Mouse (Mus musculus) C2C12 (cell line): ENCODE measurements around the gene Mgam.

Experiments used
- CTCF ChIP-seq: IDR thresholded peaks from one replicate; pipeline ENCODE4 v1.5.1; 2011; ENCODE audit not compliant: control insufficient read depth, insufficient read depth, insufficient read length
- MAX ChIP-seq: IDR thresholded peaks from one replicate; pipeline ENCODE4 v1.6.1; 2011; ENCODE audit warnings: mild to moderate bottlenecking, control low read depth
- MYOG ChIP-seq: IDR thresholded peaks from one replicate; pipeline ENCODE4 v1.6.1; 2011; ENCODE audit not compliant: control insufficient read depth, insufficient read length; ENCODE audit errors: extremely low read depth
- USF1 ChIP-seq: IDR thresholded peaks from one replicate; pipeline ENCODE4 v1.6.1; 2011; ENCODE audit warnings: low read depth, mild to moderate bottlenecking, control low read depth, moderate library complexity

DNA sequence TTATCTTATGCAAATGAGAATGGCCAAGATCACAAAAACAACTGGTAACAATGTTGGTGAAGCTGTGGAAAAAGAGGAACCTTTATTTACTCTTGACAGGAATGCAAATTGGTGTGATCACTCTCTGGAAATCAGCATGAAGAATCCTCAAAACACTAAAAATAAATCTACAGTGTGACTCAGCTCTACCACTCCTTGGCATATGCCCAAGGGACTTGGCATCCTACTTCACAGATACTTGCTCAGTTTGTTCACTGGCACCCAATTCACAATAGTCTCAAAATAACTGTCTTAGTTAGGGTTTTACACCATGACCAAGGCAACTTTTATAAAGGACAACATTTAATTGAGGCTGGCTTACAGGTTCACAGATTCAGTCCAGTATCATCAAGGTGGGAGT is 21.2 kb upstream of the Mgam start:
- TF ChIP-seq USF1 (no peak), MYOG (no peak), CTCF (no peak), MAX (no peak)
